Mouse (Mus musculus): ENCODE results near the gene Dcaf5. TPM values are rescaled to one million over a fixed set of nuclear protein-coding genes. Genes with fewer than 3 reads are reported as not detected.

The Dcaf5 gene
- polyA plus RNA-seq (2012; rRNA removed), result 8.4 and 15.2 TPM in 2 replicates

DNA sequence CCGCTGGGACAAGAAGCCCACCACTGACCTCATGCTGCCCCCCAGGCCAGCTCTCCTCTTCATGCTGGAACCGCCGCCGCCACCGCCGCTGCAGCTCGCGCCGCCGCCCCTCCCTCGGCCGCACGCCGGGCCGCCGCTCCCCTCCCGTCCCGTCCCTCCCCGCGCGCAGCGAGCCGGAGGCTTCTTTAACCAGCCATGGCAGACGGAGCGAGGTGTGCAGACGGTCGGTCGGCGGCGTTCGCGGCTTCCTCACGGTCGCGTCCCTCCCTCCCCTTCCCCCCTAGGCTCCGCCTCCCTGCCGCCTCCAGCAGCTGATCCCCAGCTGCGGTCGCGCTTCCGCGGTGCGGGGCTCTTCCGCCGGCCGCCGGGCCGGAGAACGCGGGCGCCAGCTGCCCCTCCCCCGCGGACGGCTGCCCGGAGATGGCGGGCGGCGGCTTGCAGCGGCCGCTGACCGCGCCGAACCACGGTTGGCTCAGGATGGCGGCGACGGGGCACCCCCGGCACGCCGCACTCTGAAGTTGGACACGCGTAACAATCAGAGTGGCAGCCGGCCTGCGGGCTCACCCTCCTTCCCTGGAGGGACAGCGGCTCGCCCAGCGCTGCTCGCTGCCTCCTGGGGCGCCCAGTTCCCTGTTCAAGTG lies at the start of gene Dcaf5:
TSS of gene Dcaf5 (minus strand) at position 266 of the 641 bp plus-strand sequence.
- peak within 1 kb of the TSS; percentile 91 for H3K27ac ChIP-seq (ENCODE audit: insufficient read depth, low read depth, low read length)
- under 1% methylated on average over 76 of the region's 79 CpGs for WGBS
- H3K36me3 ChIP-seq (ENCODE audit: control insufficient read depth, insufficient read depth, low read length), result no peaks in the 10 kb centered on the region
- H3K27me3 ChIP-seq (ENCODE audit: control insufficient read depth, insufficient read depth, low read length), result no peaks in the 10 kb centered on the region
- no peak for TF ChIP-seq CTCF (IDR thresholded peaks at IDR 0.05; ENCODE audit: extremely low read depth, insufficient read length, insufficient replicate concordance, low read depth, low read length)
- peak; percentile 77; the same call in 1 of the 2 replicates for TF ChIP-seq POLR2A (IDR thresholded peaks at IDR 0.05; ENCODE audit: low read depth, low read length)
- peaks cover 4% of the 10 kb centered on the region for H3K4me1 ChIP-seq (ENCODE audit: control insufficient read depth, insufficient read depth, insufficient read length, low read length)
- H3K4me3 ChIP-seq (ENCODE audit: low read depth, low read length), result peak within 1 kb of the TSS; percentile 97

DNA sequence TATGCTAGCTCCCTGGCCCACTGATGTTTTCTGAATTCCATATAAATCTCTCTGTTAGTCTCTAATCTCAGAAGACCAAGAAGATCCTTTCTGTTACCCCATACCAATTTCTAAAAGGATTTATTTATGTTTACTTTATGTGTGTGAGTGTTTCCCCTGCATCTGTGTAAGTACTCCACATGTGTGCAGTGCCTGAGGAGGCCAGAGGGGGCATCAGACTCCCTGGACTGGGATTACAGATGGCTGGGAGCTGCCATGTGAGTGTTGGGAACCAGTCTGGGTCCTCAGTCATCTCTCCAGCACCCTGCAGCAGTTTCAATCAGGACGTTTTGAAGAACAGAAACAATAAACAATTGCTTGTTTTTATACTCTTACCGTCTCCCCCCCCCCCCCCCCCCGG lies 47.0 kb upstream of the Dcaf5 start:
- TF ChIP-seq POLR2A (IDR thresholded peaks at IDR 0.05; ENCODE audit: low read depth, low read length), result no peak
- TF ChIP-seq CTCF (IDR thresholded peaks at IDR 0.05; ENCODE audit: extremely low read depth, insufficient read length, insufficient replicate concordance, low read depth, low read length), result no peak
- Histone ChIP-seq H3K36me3 (ENCODE audit: control insufficient read depth, insufficient read depth, low read length) (peaks cover 18% of the 10 kb centered on the region), H3K27me3 (ENCODE audit: control insufficient read depth, insufficient read depth, low read length) (no peaks in the 10 kb centered on the region), H3K27ac (ENCODE audit: insufficient read depth, low read depth, low read length) (no peak overlapping the region), H3K4me1 (ENCODE audit: control insufficient read depth, insufficient read depth, insufficient read length, low read length) (no peaks in the 10 kb centered on the region), H3K4me3 (ENCODE audit: low read depth, low read length) (no peak overlapping the region)
- WGBS, result 61% methylated on average over 3 of the region's 3 CpGs

DNA sequence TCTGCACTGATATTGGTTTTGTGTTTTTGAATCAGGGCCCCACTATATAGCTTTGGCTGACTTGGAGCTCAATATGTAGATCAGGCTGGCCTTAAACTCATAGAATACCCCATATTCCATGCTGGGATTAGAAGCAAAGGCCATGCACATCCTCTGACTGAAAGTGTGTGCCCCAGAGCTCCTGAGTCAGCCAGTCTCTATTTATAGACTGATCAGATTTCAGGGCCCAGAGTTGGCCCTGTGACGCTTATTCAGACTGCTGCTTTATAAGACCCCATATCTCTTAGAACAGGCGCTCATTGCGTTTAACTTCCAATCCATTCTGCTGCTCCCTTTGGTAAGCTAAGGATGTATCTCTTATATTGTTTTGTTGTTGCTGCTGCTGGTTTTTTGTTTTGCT lies 43.6 kb upstream of the Dcaf5 start:
- WGBS, result 96% methylated on average over 3 of the region's 3 CpGs
- no peak for TF ChIP-seq POLR2A (IDR thresholded peaks at IDR 0.05; ENCODE audit: low read depth, low read length)
- TF ChIP-seq CTCF (IDR thresholded peaks at IDR 0.05; ENCODE audit: extremely low read depth, insufficient read length, insufficient replicate concordance, low read depth, low read length), result no peak
- Histone ChIP-seq H3K36me3 (ENCODE audit: control insufficient read depth, insufficient read depth, low read length) (peaks cover 14% of the 10 kb centered on the region), H3K4me1 (ENCODE audit: control insufficient read depth, insufficient read depth, insufficient read length, low read length) (no peaks in the 10 kb centered on the region), H3K4me3 (ENCODE audit: low read depth, low read length) (no peak overlapping the region), H3K27me3 (ENCODE audit: control insufficient read depth, insufficient read depth, low read length) (no peaks in the 10 kb centered on the region), H3K27ac (ENCODE audit: insufficient read depth, low read depth, low read length) (no peak overlapping the region)

DNA sequence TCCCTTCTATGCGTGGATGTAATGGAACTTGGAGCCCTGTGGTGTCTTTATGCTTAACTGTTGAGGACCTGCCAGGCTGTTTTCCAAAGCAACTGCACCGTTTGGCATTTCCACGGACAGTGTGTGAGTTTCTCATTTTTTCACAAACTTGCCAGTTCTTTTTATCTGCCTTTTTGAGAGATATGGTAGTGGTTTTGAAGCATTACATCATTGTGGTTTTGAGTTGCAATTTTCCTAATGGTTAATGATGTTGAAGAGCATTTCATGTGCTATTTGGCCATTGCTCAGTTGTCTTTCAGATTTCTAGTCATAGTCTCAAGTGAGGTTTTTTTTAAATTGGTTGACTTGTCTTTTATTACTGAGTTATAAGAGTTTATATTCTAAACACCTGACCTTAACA lies 37.3 kb upstream of the Dcaf5 start:
- TF ChIP-seq POLR2A (IDR thresholded peaks at IDR 0.05; ENCODE audit: low read depth, low read length) (no peak), CTCF (IDR thresholded peaks at IDR 0.05; ENCODE audit: extremely low read depth, insufficient read length, insufficient replicate concordance, low read depth, low read length) (no peak)
- Histone ChIP-seq H3K27me3 (ENCODE audit: control insufficient read depth, insufficient read depth, low read length) (no peaks in the 10 kb centered on the region), H3K4me3 (ENCODE audit: low read depth, low read length) (no peak overlapping the region), H3K36me3 (ENCODE audit: control insufficient read depth, insufficient read depth, low read length) (peaks cover 1% of the 10 kb centered on the region; the same call in 1 of the 2 replicates), H3K4me1 (ENCODE audit: control insufficient read depth, insufficient read depth, insufficient read length, low read length) (no peaks in the 10 kb centered on the region), H3K27ac (ENCODE audit: insufficient read depth, low read depth, low read length) (no peak overlapping the region)
- WGBS, result 85% methylated on average over 3 of the region's 3 CpGs

DNA sequence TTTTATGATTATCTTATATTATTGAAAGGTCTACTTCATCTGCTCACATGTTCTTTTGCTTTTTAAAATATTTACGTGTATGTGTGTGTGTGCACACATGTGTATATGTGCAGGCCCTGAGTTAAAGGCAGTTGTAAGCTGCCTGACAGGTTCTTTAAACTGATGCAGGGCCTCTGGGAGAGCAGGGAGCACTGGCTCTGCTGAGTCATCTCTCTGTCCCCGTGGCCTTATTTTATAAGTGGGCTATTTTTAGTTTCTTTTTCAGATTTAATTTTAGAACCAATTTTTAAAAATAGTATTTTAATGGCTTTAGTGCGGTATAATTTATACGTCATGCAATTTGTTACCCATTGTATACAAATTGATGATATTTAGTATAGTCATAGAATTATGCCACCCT lies 35.5 kb upstream of the Dcaf5 start:
- Histone ChIP-seq H3K27ac (ENCODE audit: insufficient read depth, low read depth, low read length) (no peak overlapping the region), H3K4me1 (ENCODE audit: control insufficient read depth, insufficient read depth, insufficient read length, low read length) (no peaks in the 10 kb centered on the region), H3K27me3 (ENCODE audit: control insufficient read depth, insufficient read depth, low read length) (no peaks in the 10 kb centered on the region), H3K4me3 (ENCODE audit: low read depth, low read length) (no peak overlapping the region), H3K36me3 (ENCODE audit: control insufficient read depth, insufficient read depth, low read length) (0 out of 2 replicates have a peak, but pooled peaks cover 1% of the 10 kb centered on the region)
- 63% methylated on average over 4 of the region's 4 CpGs for WGBS
- TF ChIP-seq CTCF (IDR thresholded peaks at IDR 0.05; ENCODE audit: extremely low read depth, insufficient read length, insufficient replicate concordance, low read depth, low read length), result no peak
- TF ChIP-seq POLR2A (IDR thresholded peaks at IDR 0.05; ENCODE audit: low read depth, low read length), result no peak

DNA sequence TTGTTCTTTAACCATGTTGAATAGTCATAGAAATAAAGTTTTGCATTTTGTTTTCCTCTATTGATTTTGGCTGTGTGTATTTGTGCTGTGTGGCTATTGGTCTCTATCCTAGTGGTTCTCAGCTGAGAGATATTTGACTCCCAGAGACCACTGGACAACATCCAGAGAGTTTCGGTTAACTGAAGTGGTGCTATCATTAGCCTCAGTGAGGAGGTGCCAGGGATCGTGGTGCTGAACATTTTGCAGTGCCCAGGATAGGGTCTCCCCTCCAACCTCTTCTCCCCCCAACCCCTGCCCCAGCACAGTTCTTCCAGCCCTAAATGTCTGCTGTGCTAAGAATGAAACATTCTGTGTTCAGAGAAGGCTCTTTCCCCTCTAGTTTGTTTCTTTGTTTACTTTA lies 33.8 kb upstream of the Dcaf5 start:
- H3K27ac ChIP-seq (ENCODE audit: insufficient read depth, low read depth, low read length), result no peak overlapping the region
- TF ChIP-seq POLR2A (IDR thresholded peaks at IDR 0.05; ENCODE audit: low read depth, low read length) (no peak), CTCF (IDR thresholded peaks at IDR 0.05; ENCODE audit: extremely low read depth, insufficient read length, insufficient replicate concordance, low read depth, low read length) (no peak)
- H3K36me3 ChIP-seq (ENCODE audit: control insufficient read depth, insufficient read depth, low read length), result no peaks in the 10 kb centered on the region
- H3K4me3 ChIP-seq (ENCODE audit: low read depth, low read length), result no peak overlapping the region
- H3K4me1 ChIP-seq (ENCODE audit: control insufficient read depth, insufficient read depth, insufficient read length, low read length), result no peaks in the 10 kb centered on the region
- H3K27me3 ChIP-seq (ENCODE audit: control insufficient read depth, insufficient read depth, low read length), result no peaks in the 10 kb centered on the region
- 78% methylated on average over 2 of the region's 2 CpGs for WGBS

DNA sequence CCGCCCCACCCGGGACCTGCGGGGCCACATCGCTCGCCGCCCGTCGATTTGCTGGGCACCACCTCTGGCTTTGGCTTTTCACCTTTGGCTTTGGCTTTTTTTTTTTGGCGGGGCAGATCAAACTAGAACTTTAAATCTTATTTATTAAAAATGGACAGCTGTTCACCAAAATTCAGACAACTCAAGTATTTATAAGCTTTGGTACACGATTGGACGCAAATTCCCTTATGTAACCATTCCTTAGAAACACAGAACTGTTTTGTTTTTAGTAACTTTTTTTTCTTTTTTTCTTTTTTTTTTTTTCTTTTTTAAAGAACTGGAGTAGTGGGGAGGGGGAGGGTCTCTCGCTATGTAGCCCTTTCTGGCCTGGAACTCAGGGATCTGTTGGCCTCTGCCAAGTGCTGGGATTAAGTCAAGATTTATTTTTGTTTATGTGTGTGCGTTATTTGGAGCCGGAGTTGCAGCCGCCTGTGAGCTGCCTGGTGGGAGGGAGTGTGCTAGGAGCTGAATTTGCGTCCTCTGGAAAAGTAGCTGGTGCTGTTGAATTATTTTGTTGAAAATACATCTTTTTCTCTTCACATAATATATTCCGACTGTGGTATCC lies 27.4 kb upstream of the Dcaf5 start:
- Histone ChIP-seq H3K4me1 (ENCODE audit: control insufficient read depth, insufficient read depth, insufficient read length, low read length) (no peaks in the 10 kb centered on the region), H3K27ac (ENCODE audit: insufficient read depth, low read depth, low read length) (peak overlapping the region; percentile 38), H3K27me3 (ENCODE audit: control insufficient read depth, insufficient read depth, low read length) (no peaks in the 10 kb centered on the region), H3K36me3 (ENCODE audit: control insufficient read depth, insufficient read depth, low read length) (no peaks in the 10 kb centered on the region), H3K4me3 (ENCODE audit: low read depth, low read length) (peak overlapping the region; percentile 100)
- WGBS, result 21% methylated on average over 17 of the region's 17 CpGs
- TF ChIP-seq POLR2A (IDR thresholded peaks at IDR 0.05; ENCODE audit: low read depth, low read length) (no peak), CTCF (IDR thresholded peaks at IDR 0.05; ENCODE audit: extremely low read depth, insufficient read length, insufficient replicate concordance, low read depth, low read length) (no peak)
